10 mouse cellular contexts compared by ENCODE assay signal in genomic region chr4:102506376-102507280, GRCm38 (mm10).
DNase-seq lines count a peak whose midpoint lies in the region; ATAC-seq and TF ChIP-seq lines count a peak whose summit lies in the region.
"Had no signal": no experiment of that assay in that cellular context is flagged by ENCODE, and none has a peak within 500 bp of the region (broad histone marks: within the 10 kb centered on the region; RNA-seq: fewer than 3 reads in every experiment).

No protein-coding gene starts in this region.

- H3K27me3 ChIP-seq in heart, adult 2 months (ENCODE audit: control insufficient read depth, insufficient read depth, low read length): no peaks in the 10 kb centered on the region
- no peaks in the 10 kb centered on the region for H3K27me3 ChIP-seq in CH12.LX (replicated peaks)
- H3K27me3 ChIP-seq in liver, embryonic 12.5 days (replicated peaks): no peaks in the 10 kb centered on the region
- H3K27me3 ChIP-seq in small intestine, adult 2 months (ENCODE audit: control insufficient read depth, insufficient read depth, low read length): no peaks in the 10 kb centered on the region
- H3K27me3 ChIP-seq in cerebellum, adult 2 months (ENCODE audit: control insufficient read depth, insufficient read depth, low read length): no peaks in the 10 kb centered on the region

- no peak for TF ChIP-seq CTCF in heart, adult 2 months (IDR thresholded peaks at IDR 0.05)
- TF ChIP-seq CTCF in CH12.LX (conservative IDR thresholded peaks at IDR 0.05 in 1 of 2, IDR thresholded peaks at IDR 0.05 in 1 of 2; ENCODE audit: low read depth in 2 of 2, low read length in 2 of 2): no peak
- TF ChIP-seq CTCF in small intestine, adult 2 months (IDR thresholded peaks at IDR 0.05; ENCODE audit: extremely low read depth, insufficient read length, insufficient replicate concordance, low read depth, low read length): no peak
- TF ChIP-seq CTCF in cerebellum, adult 2 months (IDR thresholded peaks at IDR 0.05; ENCODE audit: borderline replicate concordance, insufficient read depth, low read depth, low read length): no peak

- no peak for TF ChIP-seq EP300 in heart, adult 2 months (IDR thresholded peaks at IDR 0.05; ENCODE audit: insufficient read depth, low read depth, low read length)
- TF ChIP-seq EP300 in CH12.LX (IDR thresholded peaks at IDR 0.05; ENCODE audit: low read length): peak; percentile 61

- no peak for TF ChIP-seq POLR2A in heart, adult 2 months (IDR thresholded peaks at IDR 0.05; ENCODE audit: insufficient read depth, low read depth, low read length)
- TF ChIP-seq POLR2A in CH12.LX (IDR thresholded peaks at IDR 0.05; ENCODE audit: low read depth, low read length): peak; percentile 54
- TF ChIP-seq POLR2A in small intestine, adult 2 months (IDR thresholded peaks at IDR 0.05; ENCODE audit: low read depth, low read length): no peak
- no peak for TF ChIP-seq POLR2A in cerebellum, adult 2 months (IDR thresholded peaks at IDR 0.05; ENCODE audit: borderline replicate concordance, insufficient read depth, low read length)

- no peak for TF ChIP-seq RAD21 in CH12.LX (IDR thresholded peaks at IDR 0.05; ENCODE audit: low read depth, low read length)

- H3K79me2 ChIP-seq in heart, adult 2 months (replicated peaks; ENCODE audit: control insufficient read depth, insufficient read depth, low read length): no peaks in the 10 kb centered on the region
- H3K79me2 ChIP-seq in CH12.LX (replicated peaks; ENCODE audit: control insufficient read depth, extremely low read depth, insufficient read depth, poor library complexity, severe bottlenecking): no peaks in the 10 kb centered on the region

- H3K27ac ChIP-seq in heart, adult 2 months: peak overlapping the region; percentile 27; the same call in 1 of the 2 replicates
- peak overlapping the region; percentile 71 for H3K27ac ChIP-seq in CH12.LX (ENCODE audit: insufficient read depth, low read depth)
- no peak overlapping the region; the same call in 1 of the 2 replicates for H3K27ac ChIP-seq in liver, embryonic 12.5 days
- H3K27ac ChIP-seq in small intestine, adult 2 months (ENCODE audit: insufficient read depth, low read depth, low read length): peak overlapping the region; percentile 83
- no peak overlapping the region for H3K27ac ChIP-seq in cerebellum, adult 2 months (ENCODE audit: insufficient read depth, low read length)

- intact Hi-C loops in heart, adult 2 months (cut with DNase I): loop anchor here (5.0 to 10.0 kb wide), 2 partner anchors 81 to 1152 kb away; no protein-coding TSS in a partner anchor
- intact Hi-C loops in heart, postnatal 36 days (cut with DNase I): loop anchor here (1.0 kb wide), 1 partner anchor 81 kb away; no protein-coding TSS in a partner anchor

- in situ Hi-C loops in CH12.LX (cut with MboI; ENCODE audit: low pct_ligation_motif_present, low pct_unique_long_range_greater_than_20kb, low sequenced_read_pairs): no loop called here

- no peak overlapping the region for H3K9ac ChIP-seq in heart, adult 2 months (ENCODE audit: low read depth, low read length)
- H3K9ac ChIP-seq in CH12.LX (ENCODE audit: insufficient read depth, low read depth): peak overlapping the region; percentile 50
- H3K9ac ChIP-seq in liver, embryonic 12.5 days: no peak overlapping the region

- peak overlapping the region; percentile 75 for H3K4me2 ChIP-seq in CH12.LX (ENCODE audit: insufficient read depth, low read depth, poor library complexity, severe bottlenecking)
- peak overlapping the region; percentile 19 for H3K4me2 ChIP-seq in liver, embryonic 12.5 days

- H3K9me3 ChIP-seq in CH12.LX (replicated peaks; ENCODE audit: low read length): no peaks in the 10 kb centered on the region
- no peaks in the 10 kb centered on the region for H3K9me3 ChIP-seq in liver, embryonic 12.5 days (replicated peaks)

- peaks cover 14% of the 10 kb centered on the region for H3K36me3 ChIP-seq in heart, adult 2 months (ENCODE audit: control insufficient read depth, insufficient read depth, low read length)
- H3K36me3 ChIP-seq in CH12.LX (replicated peaks in 1 of 2; ENCODE audit: control insufficient read depth in 1 of 2, insufficient read depth in 1 of 2, low read length in 1 of 2): no peaks in the 10 kb centered on the region
- H3K36me3 ChIP-seq in liver, embryonic 12.5 days: no peaks in the 10 kb centered on the region
- no peaks in the 10 kb centered on the region for H3K36me3 ChIP-seq in small intestine, adult 2 months (ENCODE audit: control insufficient read depth, insufficient read depth, low read length)

- DNase-seq in heart, adult 2 months: no peak
- DNase-seq in heart, postnatal 36 days: no peak
- DNase-seq in CH12.LX (ENCODE audit: extremely low read depth): no peak
- DNase-seq in embryo, embryonic 11 days: no peak
- DNase-seq in right cerebral cortex, adult 2 months (ENCODE audit: low spot score in 2 of 2): no peak
- DNase-seq in cerebellum, adult 2 months: no peak
- DNase-seq: adrenal gland, adult 8-10 months; midbrain, embryonic 14.5 days had no signal

- no peak for ATAC-seq in liver, embryonic 12.5 days

- H3K4me1 ChIP-seq in heart, adult 2 months (ENCODE audit: control insufficient read depth, insufficient read depth, low read length): peaks cover 21% of the 10 kb centered on the region
- peaks cover 23 to 44% of the 10 kb centered on the region in 2 experiments for H3K4me1 ChIP-seq in CH12.LX (ENCODE audit: control insufficient read depth in 1 of 2, insufficient read depth in 2 of 2)
- peaks cover 18% of the 10 kb centered on the region; the same call in 1 of the 2 replicates for H3K4me1 ChIP-seq in liver, embryonic 12.5 days
- H3K4me1 ChIP-seq in small intestine, adult 2 months (ENCODE audit: control insufficient read depth, insufficient read depth, insufficient read length, low read length): peaks cover 9% of the 10 kb centered on the region
- peaks cover 5% of the 10 kb centered on the region; the same call in 1 of the 2 replicates for H3K4me1 ChIP-seq in cerebellum, adult 2 months (ENCODE audit: control insufficient read depth, insufficient read depth, low read length)

- no peak overlapping the region for H3K4me3 ChIP-seq in heart, adult 2 months
- H3K4me3 ChIP-seq in CH12.LX (replicated peaks in 1 of 3; ENCODE audit: low read depth in 2 of 3, low read length in 2 of 3, poor library complexity in 1 of 3): peak overlapping the region in 1 of 3 experiments; percentile 9
- H3K4me3 ChIP-seq in liver, embryonic 12.5 days: no peak overlapping the region
- no peak overlapping the region for H3K4me3 ChIP-seq in small intestine, adult 2 months (ENCODE audit: low read depth, low read length)
- H3K4me3 ChIP-seq in cerebellum, adult 2 months (replicated peaks; ENCODE audit: insufficient read depth, low read depth, low read length): no peak overlapping the region

- WGBS in heart, adult 2 months: 47% methylated on average over 15 of the region's 15 CpGs
- WGBS in liver, embryonic 12.5 days (ENCODE audit: insufficient replicate concordance): 30% methylated on average over 15 of the region's 15 CpGs
- WGBS in small intestine, adult 2 months: 14% methylated on average over 15 of the region's 15 CpGs
- WGBS in cerebellum, adult 2 months: 84% methylated on average over 15 of the region's 15 CpGs

- dilution Hi-C loops in CH12.LX (cut with MboI; ENCODE audit: extremely low pct_ligation_motif_present, extremely low pct_unique_long_range_greater_than_20kb, low sequenced_read_pairs): no loop called here

TF ChIP-seq in CH12.LX, 34 proteins besides CTCF, POLR2A, EP300 and RAD21:
- TF ChIP-seq NRF1 (IDR thresholded peaks at IDR 0.05; ENCODE audit: low read depth, low read length) (0 out of 2 replicates have a peak, but pooled peaks have one; percentile 32), MXI1 (IDR thresholded peaks at IDR 0.05; ENCODE audit: low read depth, low read length) (peak; percentile 65; the same call in 1 of the 2 replicates), KAT2A (IDR thresholded peaks at IDR 0.05; ENCODE audit: insufficient replicate concordance, low read length) (no peak), ELF1 (IDR thresholded peaks at IDR 0.05; ENCODE audit: low read depth, low read length) (peak; percentile 64), ZNF384 (IDR thresholded peaks at IDR 0.05; ENCODE audit: low read depth, low read length) (no peak), TBP (conservative IDR thresholded peaks at IDR 0.05; ENCODE audit: low read depth, low read length) (peak; percentile 78), IRF4 (IDR thresholded peaks at IDR 0.05; ENCODE audit: low read depth, low read length) (peak; percentile 53; the same call in 1 of the 2 replicates), GABPA (IDR thresholded peaks at IDR 0.05; ENCODE audit: insufficient replicate concordance, low read depth, low read length) (no peak), BHLHE40 (IDR thresholded peaks at IDR 0.05; ENCODE audit: low read depth, low read length) (peak; percentile 64), E2F4 (IDR thresholded peaks at IDR 0.05; ENCODE audit: insufficient replicate concordance, low read depth, low read length) (no peak), MEF2A (IDR thresholded peaks at IDR 0.05; ENCODE audit: borderline replicate concordance, low read depth, low read length) (peak; percentile 78; the same call in 1 of the 2 replicates), TCF12 (IDR thresholded peaks at IDR 0.05; ENCODE audit: low read depth, low read length) (0 out of 2 replicates have a peak, but pooled peaks have one; percentile 25), USF2 (conservative IDR thresholded peaks at IDR 0.05; ENCODE audit: low read depth, low read length) (peak; percentile 44; the same call in 1 of the 2 replicates), MAZ (IDR thresholded peaks at IDR 0.05; ENCODE audit: low read depth, low read length) (no peak), MYC (IDR thresholded peaks at IDR 0.05; ENCODE audit: low read depth, low read length) (peak; percentile 96), PAX5 (IDR thresholded peaks at IDR 0.05; ENCODE audit: low read length) (no peak), SIN3A (IDR thresholded peaks at IDR 0.05; ENCODE audit: low read length) (peak; percentile 71; the same call in 1 of the 2 replicates), RCOR1 (conservative IDR thresholded peaks at IDR 0.05; ENCODE audit: low read depth, low read length) (no peak), USF1 (IDR thresholded peaks at IDR 0.05; ENCODE audit: low read depth, low read length) (peak; percentile 66), MAX (IDR thresholded peaks at IDR 0.05; ENCODE audit: low read length) (peak; percentile 96)

Comparison
In these comparisons a context has a peak if more than half of its experiments do, and no peak if none do; other contexts are left out.
1. H3K27ac ChIP-seq: peak in heart, adult 2 months (single experiment), CH12.LX (single experiment) and small intestine, adult 2 months (single experiment); none in liver, embryonic 12.5 days (single experiment) and cerebellum, adult 2 months (single experiment).